Comparison of ENCODE assay signal across 26 mouse cellular contexts in genomic region chr3:66955126-66955525, GRCm38 (mm10). TPM values are rescaled to one million over a fixed set of nuclear protein-coding genes. Genes with fewer than 3 reads are reported as not detected.
DNase-seq lines count a peak whose midpoint lies in the region; ATAC-seq and TF ChIP-seq lines count a peak whose summit lies in the region.
"Had no signal": no experiment of that assay in that cellular context is flagged by ENCODE, and none has a peak within 500 bp of the region (broad histone marks: within the 10 kb centered on the region; RNA-seq: fewer than 3 reads in every experiment).

No protein-coding gene starts in this region.

- H3K4me2 ChIP-seq in hindbrain, postnatal 0 days (ENCODE audit: low read depth, low read length) = no peak overlapping the region
- no peak overlapping the region for H3K4me2 ChIP-seq in hindbrain, embryonic 11.5 days (replicated peaks; ENCODE audit: low read depth, low read length)
- H3K4me2 ChIP-seq in midbrain, embryonic 14.5 days (ENCODE audit: low read length) = no peak overlapping the region
- no peak overlapping the region for H3K4me2 ChIP-seq in midbrain, embryonic 15.5 days
- H3K4me2 ChIP-seq: limb, embryonic 15.5 days; neural tube, embryonic 15.5 days had no signal

- no peak overlapping the region for H3K4me3 ChIP-seq in hindbrain, postnatal 0 days (ENCODE audit: low read length)
- no peak overlapping the region for H3K4me3 ChIP-seq in hindbrain, embryonic 11.5 days (ENCODE audit: low read depth, low read length)
- H3K4me3 ChIP-seq in midbrain, embryonic 14.5 days (replicated peaks; ENCODE audit: low read depth, low read length) = no peak overlapping the region
- no peak overlapping the region for H3K4me3 ChIP-seq in midbrain, embryonic 15.5 days
- H3K4me3 ChIP-seq in MEL (ENCODE audit: control insufficient read depth in 1 of 2, insufficient read depth in 1 of 2, low read depth in 2 of 2, low read length in 2 of 2) = no peak overlapping the region
- H3K4me3 ChIP-seq: hindbrain, embryonic 10.5 days; layer of hippocampus, adult 2 months; limb, embryonic 15.5 days; midbrain, embryonic 10.5 days; neural tube, embryonic 15.5 days had no signal

- H3K27ac ChIP-seq in hindbrain, postnatal 0 days = no peak overlapping the region
- H3K27ac ChIP-seq in hindbrain, embryonic 11.5 days (ENCODE audit: low read depth, low read length) = no peak overlapping the region
- no peak overlapping the region for H3K27ac ChIP-seq in midbrain, embryonic 14.5 days (replicated peaks; ENCODE audit: low read depth, low read length)
- no peak overlapping the region for H3K27ac ChIP-seq in midbrain, embryonic 15.5 days
- no peak overlapping the region for H3K27ac ChIP-seq in MEL (ENCODE audit: control insufficient read depth, low read depth, low read length)
- H3K27ac ChIP-seq: hindbrain, embryonic 10.5 days; layer of hippocampus, adult 2 months; limb, embryonic 15.5 days; midbrain, embryonic 10.5 days; neural tube, embryonic 15.5 days had no signal

- TF ChIP-seq EP300 in MEL (IDR thresholded peaks at IDR 0.05; ENCODE audit: low read depth in 1 of 2, low read length in 2 of 2) = no peak

- DNase-seq in hindbrain, postnatal 0 days (ENCODE audit: low spot score) = no peak
- DNase-seq in hindbrain, embryonic 11.5 days (ENCODE audit: low spot score) = no peak
- peak; percentile 38 for DNase-seq in midbrain, embryonic 14.5 days
- DNase-seq in MEL (ENCODE audit: low read depth, low spot score) = peak; percentile 27
- no peak for DNase-seq in thymus, postnatal 14 days
- no peak for DNase-seq in adrenal gland, adult 8-10 months
- DNase-seq: adrenal gland, postnatal 10 days; cerebellum, adult 11 months; cerebellum, postnatal 25 days; embryo, embryonic 11 days; gastrocnemius, postnatal 36 days; kidney, adult 8-10 months; kidney, postnatal 14 days; layer of hippocampus, postnatal 36 days; lung, postnatal 4 days; right cerebral cortex, postnatal 14 days; thymus, adult 2 months had no signal

- no peaks in the 10 kb centered on the region for H3K9me3 ChIP-seq in hindbrain, postnatal 0 days (ENCODE audit: low read length)
- H3K9me3 ChIP-seq in hindbrain, embryonic 11.5 days (ENCODE audit: control insufficient read depth, low read length) = no peaks in the 10 kb centered on the region
- no peaks in the 10 kb centered on the region for H3K9me3 ChIP-seq in midbrain, embryonic 14.5 days (ENCODE audit: control insufficient read depth, low read length)
- no peaks in the 10 kb centered on the region for H3K9me3 ChIP-seq in midbrain, embryonic 15.5 days
- no peaks in the 10 kb centered on the region for H3K9me3 ChIP-seq in MEL (replicated peaks; ENCODE audit: insufficient read depth, low read length)
- H3K9me3 ChIP-seq: hindbrain, embryonic 10.5 days; limb, embryonic 15.5 days; midbrain, embryonic 10.5 days; neural tube, embryonic 15.5 days had no signal

- H3K36me3 ChIP-seq in hindbrain, postnatal 0 days (ENCODE audit: insufficient read depth, low read length) = no peaks in the 10 kb centered on the region
- no peaks in the 10 kb centered on the region for H3K36me3 ChIP-seq in hindbrain, embryonic 11.5 days (ENCODE audit: control insufficient read depth, insufficient read depth, low read length)
- no peaks in the 10 kb centered on the region for H3K36me3 ChIP-seq in midbrain, embryonic 14.5 days (ENCODE audit: control insufficient read depth, insufficient read depth, low read length)
- no peaks in the 10 kb centered on the region for H3K36me3 ChIP-seq in midbrain, embryonic 15.5 days (replicated peaks)
- H3K36me3 ChIP-seq in MEL (ENCODE audit: control insufficient read depth in 1 of 2, insufficient read depth in 2 of 2, low read length in 2 of 2) = peaks cover 0 to 1% of the 10 kb centered on the region in 2 experiments; a peak in 2 of 4 replicates
- H3K36me3 ChIP-seq: hindbrain, embryonic 10.5 days; limb, embryonic 15.5 days; midbrain, embryonic 10.5 days; neural tube, embryonic 15.5 days had no signal

- peak; percentile 42 for TF ChIP-seq CTCF in hindbrain, postnatal 0 days (IDR thresholded peaks at IDR 0.05; ENCODE audit: low read depth)
- peak in 1 of 3 experiments; percentile 8; a peak in 1 of 6 replicates for TF ChIP-seq CTCF in MEL (IDR thresholded peaks at IDR 0.05 in 2 of 3, conservative IDR thresholded peaks at IDR 0.05 in 1 of 3; ENCODE audit: control insufficient read depth in 1 of 3, insufficient read depth in 1 of 3, low read depth in 2 of 3, low read length in 3 of 3, poor library complexity in 1 of 3, severe bottlenecking in 1 of 3)

- no peak for TF ChIP-seq POLR2A in MEL (IDR thresholded peaks at IDR 0.05; ENCODE audit: control insufficient read depth in 1 of 2, insufficient read depth in 1 of 2, low read depth in 1 of 2, low read length in 2 of 2, poor library complexity in 1 of 2)

- no peaks in the 10 kb centered on the region for H3K4me1 ChIP-seq in hindbrain, postnatal 0 days (ENCODE audit: insufficient read depth, low read length)
- no peaks in the 10 kb centered on the region for H3K4me1 ChIP-seq in hindbrain, embryonic 11.5 days (replicated peaks; ENCODE audit: control insufficient read depth, insufficient read depth, low read length)
- no peaks in the 10 kb centered on the region for H3K4me1 ChIP-seq in midbrain, embryonic 14.5 days (ENCODE audit: control insufficient read depth, insufficient read depth, low read length)
- H3K4me1 ChIP-seq in midbrain, embryonic 15.5 days = no peaks in the 10 kb centered on the region
- H3K4me1 ChIP-seq in MEL (ENCODE audit: control insufficient read depth in 1 of 2, insufficient read depth in 2 of 2, low read length in 2 of 2) = peaks cover 0 to 4% of the 10 kb centered on the region in 2 experiments; a peak in 1 of 4 replicates
- H3K4me1 ChIP-seq: hindbrain, embryonic 10.5 days; limb, embryonic 15.5 days; midbrain, embryonic 10.5 days; neural tube, embryonic 15.5 days had no signal

- TF ChIP-seq RAD21 in MEL (IDR thresholded peaks at IDR 0.05; ENCODE audit: low read depth, low read length) = no peak; the same call in 1 of the 2 replicates

- ATAC-seq in hindbrain, postnatal 0 days = no peak
- ATAC-seq in hindbrain, embryonic 11.5 days (ENCODE audit: low FRiP score) = no peak
- ATAC-seq in midbrain, embryonic 14.5 days (ENCODE audit: low FRiP score, low TSS enrichment) = no peak
- ATAC-seq in midbrain, embryonic 15.5 days (replicated peaks) = no peak

- H3K9ac ChIP-seq in hindbrain, postnatal 0 days (replicated peaks; ENCODE audit: low read length) = no peak overlapping the region
- H3K9ac ChIP-seq in hindbrain, embryonic 11.5 days (ENCODE audit: low read depth, low read length) = no peak overlapping the region
- H3K9ac ChIP-seq in midbrain, embryonic 14.5 days (replicated peaks; ENCODE audit: low read length) = no peak overlapping the region
- H3K9ac ChIP-seq in midbrain, embryonic 15.5 days = no peak overlapping the region
- no peak overlapping the region for H3K9ac ChIP-seq in MEL (ENCODE audit: control insufficient read depth, low read depth, low read length, poor library complexity, severe bottlenecking)
- H3K9ac ChIP-seq: limb, embryonic 15.5 days; neural tube, embryonic 15.5 days had no signal

- no peaks in the 10 kb centered on the region for H3K79me2 ChIP-seq in MEL (ENCODE audit: control insufficient read depth, insufficient read depth, low read length, poor library complexity)

- WGBS in hindbrain, postnatal 0 days = 53% methylated on average over 2 of the region's 2 CpGs
- 65% methylated on average over 2 of the region's 2 CpGs for WGBS in hindbrain, embryonic 11.5 days
- WGBS in midbrain, embryonic 14.5 days = 54% methylated on average over 2 of the region's 2 CpGs
- 57% methylated on average over 2 of the region's 2 CpGs for WGBS in midbrain, embryonic 15.5 days

- no peaks in the 10 kb centered on the region for H3K27me3 ChIP-seq in hindbrain, postnatal 0 days (ENCODE audit: insufficient read depth, low read length)
- H3K27me3 ChIP-seq in hindbrain, embryonic 11.5 days (ENCODE audit: control insufficient read depth, insufficient read depth, low read length) = no peaks in the 10 kb centered on the region
- H3K27me3 ChIP-seq in midbrain, embryonic 14.5 days (ENCODE audit: control insufficient read depth, insufficient read depth, low read length) = no peaks in the 10 kb centered on the region
- H3K27me3 ChIP-seq in midbrain, embryonic 15.5 days (replicated peaks) = no peaks in the 10 kb centered on the region
- H3K27me3 ChIP-seq in MEL (ENCODE audit: control insufficient read depth in 1 of 2, insufficient read depth in 2 of 2, low read length in 2 of 2) = no peaks in the 10 kb centered on the region
- H3K27me3 ChIP-seq: limb, embryonic 15.5 days; neural tube, embryonic 15.5 days had no signal

TF ChIP-seq in MEL, 35 proteins besides CTCF, POLR2A, EP300 and RAD21:
- TF ChIP-seq ZC3H11A (IDR thresholded peaks at IDR 0.05; ENCODE audit: low read depth, low read length) (no peak), SMC3 (IDR thresholded peaks at IDR 0.05; ENCODE audit: low read depth, low read length) (peak; percentile 27; the same call in 1 of the 2 replicates), GABPA (IDR thresholded peaks at IDR 0.05; ENCODE audit: low read depth, low read length) (no peak), GATA1 (IDR thresholded peaks at IDR 0.05; ENCODE audit: low read depth, low read length) (no peak)

RNA-seq across cellular contexts. Expression of gene Rsrc1, which starts 26.1 kb away (rescaled TPM):
- 23.8 and 24.1 TPM in 2 replicates for total RNA-seq in hindbrain, postnatal 0 days (2014; rRNA removed)
- polyA plus RNA-seq in hindbrain, postnatal 0 days (2015; fragmentation: Nextera tagmentation; extraction: Ambion mirVana) = 31.4 and 33.3 TPM in 2 replicates
- 45.0 and 47.8 TPM in 2 replicates for polyA plus RNA-seq in hindbrain, embryonic 11.5 days (2014; fragmentation: Nextera tagmentation; extraction: Ambion mirVana)
- polyA plus RNA-seq in midbrain, embryonic 14.5 days (2014; fragmentation: Nextera tagmentation; extraction: Ambion mirVana) = 42.2 and 50.9 TPM in 2 replicates
- 38.8 and 39.3 TPM in 2 replicates for polyA plus RNA-seq in midbrain, embryonic 15.5 days (2015; fragmentation: Nextera tagmentation; extraction: Ambion mirVana)
- 20.8 and 22.8 TPM in 2 replicates for total RNA-seq in MEL (2012; rRNA removed)
- polyA plus RNA-seq in MEL (2012; ENCODE audit: insufficient read depth in 1 of 2, insufficient read length in 2 of 2, low read depth in 1 of 2, low replicate concordance in 2 of 2, missing spikeins in 1 of 2) = 100 to 1,000 TPM in 1 of 2 experiments, 10 to 100 TPM in 1; 42.7 to 100 TPM
- 10 to 100 TPM; 28.5 to 45.5 (median 35.2) TPM for total RNA-seq in adrenal gland, adult 8-10 months (2022)

RNA-seq across cellular contexts. Expression of gene Shox2, which starts 26.4 kb away (rescaled TPM):
- 24.0 and 33.2 TPM in 2 replicates for total RNA-seq in hindbrain, postnatal 0 days (2014; rRNA removed)
- polyA plus RNA-seq in hindbrain, postnatal 0 days (2015; fragmentation: Nextera tagmentation; extraction: Ambion mirVana) = 13.8 and 17.6 TPM in 2 replicates
- 23.7 and 32.7 TPM in 2 replicates for polyA plus RNA-seq in hindbrain, embryonic 11.5 days (2014; fragmentation: Nextera tagmentation; extraction: Ambion mirVana)
- 61.8 and 74.7 TPM in 2 replicates for polyA plus RNA-seq in midbrain, embryonic 14.5 days (2014; fragmentation: Nextera tagmentation; extraction: Ambion mirVana)
- polyA plus RNA-seq in midbrain, embryonic 15.5 days (2015; fragmentation: Nextera tagmentation; extraction: Ambion mirVana) = 56.1 and 58.6 TPM in 2 replicates
- total RNA-seq in MEL (2012; rRNA removed) = 3.1 and 3.7 TPM in 2 replicates
- polyA plus RNA-seq in MEL (2012; ENCODE audit: insufficient read depth in 1 of 2, insufficient read length in 2 of 2, low read depth in 1 of 2, low replicate concordance in 2 of 2, missing spikeins in 1 of 2) = 1 to 10 TPM in 1 of 2 experiments, not detected in 1; 6.5 TPM
- total RNA-seq in adrenal gland, adult 8-10 months (2022) = 1 to 10 TPM in 1 of 4 experiments, under 1 TPM in 3; 0.73 to 2.1 (median 0.83) TPM
- total RNA-seq: left cerebral cortex, postnatal 14 days had no signal
- polyA plus RNA-seq: spleen, adult 2 months; stomach, embryonic 14.5 days had no signal

Comparison
In these comparisons a context has a peak if more than half of its experiments do, and no peak if none do; other contexts are left out.
1. DNase-seq: peak in midbrain, embryonic 14.5 days (single experiment) and MEL (single experiment); none in hindbrain, postnatal 0 days (single experiment), hindbrain, embryonic 11.5 days (single experiment), thymus, postnatal 14 days (single experiment) and adrenal gland, adult 8-10 months (single experiment).